Mouse (Mus musculus) lung, postnatal 14 days (tissue): ENCODE results near the gene Kdm4b.
A peak's percentile ranks its signal among the peaks of the same experiment; 100 is the strongest.

Source experiments
- DNase-seq: peaks from one replicate; pipeline ENCODE4 v3.0.0; 2021

Kdm4b gene

DNA sequence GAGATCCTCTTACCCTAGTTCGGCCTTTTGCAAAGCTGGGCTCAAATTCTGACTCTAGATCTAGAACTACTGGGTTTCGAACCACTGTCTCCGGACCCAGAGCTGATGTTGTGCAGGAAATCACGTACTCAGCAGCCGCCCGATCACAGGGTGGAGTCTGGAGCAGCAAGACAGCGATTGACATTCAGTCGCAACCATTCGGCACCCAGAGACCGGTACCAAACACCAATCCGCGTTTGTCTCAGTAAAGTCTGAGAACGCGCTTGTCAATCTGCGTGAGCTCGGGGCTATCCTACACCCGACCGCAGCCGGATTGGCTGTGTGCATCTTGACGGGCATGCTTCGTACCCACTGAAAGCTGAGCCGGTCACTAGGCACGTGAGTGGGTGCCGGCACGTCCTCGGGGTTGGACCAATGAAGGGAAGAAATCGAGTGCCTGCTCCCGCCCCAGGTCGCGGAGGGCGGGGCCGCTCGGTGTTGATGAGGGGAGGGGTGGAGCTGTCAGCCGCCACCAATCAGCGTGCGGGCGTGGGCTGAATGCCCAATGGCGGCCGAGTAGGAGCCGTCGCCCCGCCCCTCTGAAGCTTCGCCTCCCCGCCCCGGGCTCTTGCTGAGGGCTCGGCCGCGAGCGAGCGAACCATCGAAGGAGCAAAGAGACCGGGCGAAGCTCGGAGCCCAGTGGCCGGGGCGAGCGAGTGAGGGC lies at the start of gene Kdm4b:
Gene Kdm4b, plus strand, starts transcription at position 613 of the 703 bp plus-strand sequence.
- DNase-seq = peak; percentile 98

DNA sequence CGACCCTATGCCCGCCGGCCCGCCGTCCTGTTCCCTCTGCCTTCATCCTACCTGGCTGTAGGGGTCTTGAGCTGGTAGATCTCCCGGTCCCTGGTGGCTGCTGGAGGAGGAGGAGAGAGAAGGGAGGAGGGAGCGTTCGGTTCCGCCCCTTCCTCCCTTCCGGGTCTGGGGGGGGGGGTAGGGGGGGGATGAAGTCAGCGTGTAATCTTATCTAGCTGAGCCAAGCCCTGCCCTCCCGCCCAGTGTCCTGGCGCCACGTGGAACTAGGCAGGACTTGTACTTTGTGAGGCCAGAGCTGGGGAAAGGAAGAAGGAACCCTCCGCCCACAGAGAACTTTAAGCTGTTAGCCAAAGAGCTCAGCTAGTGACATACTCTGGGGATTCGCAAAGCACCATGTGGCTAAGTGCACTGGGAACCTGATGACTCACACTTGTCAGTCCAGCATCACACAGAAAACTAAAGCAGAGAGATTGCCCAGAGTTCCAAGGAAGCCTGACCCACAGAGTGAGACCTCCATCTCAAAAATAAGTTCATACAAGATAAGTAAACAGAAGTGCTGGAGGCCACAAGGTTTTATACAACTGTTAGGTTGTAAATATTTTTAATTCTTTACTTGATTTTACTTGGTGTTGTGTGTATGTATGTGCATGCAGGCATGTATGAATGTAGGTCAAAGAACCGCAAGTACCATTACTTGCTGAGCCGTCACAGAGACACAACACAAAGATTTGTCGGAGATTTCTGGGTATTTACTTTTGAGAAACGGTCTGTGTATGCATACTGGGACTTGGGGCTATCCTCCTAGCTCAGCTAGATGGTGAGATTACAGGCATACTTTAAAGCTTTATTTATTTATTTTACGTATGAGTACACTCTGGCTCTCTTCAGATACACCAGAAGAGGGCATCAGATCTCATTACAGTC lies 49.0 kb upstream of the Kdm4b start, which contains the start of gene Ticam1:
Gene Ticam1, minus strand, starts transcription at position 144 of the 924 bp plus-strand sequence.
- DNase-seq = peak; percentile 90

DNA sequence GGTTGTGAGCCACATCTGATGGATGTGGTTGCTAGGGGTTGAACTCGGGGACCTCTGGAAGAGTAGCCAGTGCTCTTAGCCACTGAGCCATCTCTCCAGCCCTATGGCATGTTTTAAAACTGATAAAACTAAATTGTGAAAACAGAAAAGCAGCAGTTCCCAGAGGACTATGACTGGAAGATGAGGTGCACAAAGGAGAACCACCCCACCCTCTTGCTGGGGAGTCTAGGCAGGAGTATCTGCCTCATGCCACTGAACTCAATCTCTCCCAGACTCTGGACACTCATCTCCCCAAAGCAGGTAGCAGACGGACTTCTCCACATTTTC lies 48.3 kb upstream of the Kdm4b start:
- no peak for DNase-seq

DNA sequence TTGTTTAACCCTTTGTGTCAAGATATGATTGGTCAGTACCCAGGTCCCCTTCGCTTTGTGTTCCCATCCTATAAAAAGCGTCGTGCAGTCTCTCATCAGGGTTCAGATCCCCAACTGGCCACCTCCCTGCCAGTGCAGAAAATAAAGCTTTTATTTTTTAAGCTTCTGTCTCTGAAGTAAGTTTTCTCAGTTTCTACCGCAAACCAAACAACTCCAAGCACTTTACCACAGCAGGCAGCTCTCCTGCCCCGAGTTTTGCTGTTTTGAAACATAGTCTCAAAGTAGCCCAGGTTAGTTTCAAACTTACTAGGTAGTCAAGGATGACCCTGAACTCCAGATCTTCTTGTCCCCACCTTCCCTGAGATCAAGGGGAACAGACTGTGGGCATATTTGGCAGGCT lies 47.5 kb upstream of the Kdm4b start:
- DNase-seq = no peak

DNA sequence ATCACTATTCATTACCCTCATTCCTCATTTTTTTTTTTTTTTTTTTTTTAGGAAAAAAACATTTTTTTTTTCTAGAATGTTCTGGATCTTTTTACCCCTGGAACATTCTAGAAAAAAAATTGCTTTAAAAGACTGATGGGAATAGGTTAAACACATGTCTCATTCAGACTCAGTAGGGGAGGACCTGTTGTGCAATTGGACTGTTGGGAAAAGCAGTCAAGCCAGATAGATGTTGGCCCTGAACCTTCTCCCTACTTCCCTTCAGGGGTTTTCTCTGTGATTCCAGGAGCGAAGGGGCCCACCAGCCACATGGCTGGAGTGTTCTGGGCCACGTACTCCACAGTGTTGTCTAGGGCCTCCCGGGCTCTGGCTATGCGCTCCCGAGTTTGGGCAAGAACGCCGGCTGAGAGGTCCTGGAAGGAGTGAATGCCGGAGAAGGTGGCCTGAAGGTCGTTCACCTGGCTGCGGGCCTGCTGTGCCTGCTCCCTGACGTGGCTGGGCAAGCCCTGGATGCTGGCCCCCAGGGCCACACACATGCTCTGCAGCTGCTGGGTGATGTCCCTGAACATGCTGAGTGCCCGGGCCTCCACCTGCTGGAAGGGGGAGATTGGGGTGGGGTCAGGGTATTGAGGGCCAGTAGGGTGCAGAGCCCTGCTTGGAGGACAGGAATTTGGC lies 46.2 kb upstream of the Kdm4b start:
- DNase-seq = no peak

DNA sequence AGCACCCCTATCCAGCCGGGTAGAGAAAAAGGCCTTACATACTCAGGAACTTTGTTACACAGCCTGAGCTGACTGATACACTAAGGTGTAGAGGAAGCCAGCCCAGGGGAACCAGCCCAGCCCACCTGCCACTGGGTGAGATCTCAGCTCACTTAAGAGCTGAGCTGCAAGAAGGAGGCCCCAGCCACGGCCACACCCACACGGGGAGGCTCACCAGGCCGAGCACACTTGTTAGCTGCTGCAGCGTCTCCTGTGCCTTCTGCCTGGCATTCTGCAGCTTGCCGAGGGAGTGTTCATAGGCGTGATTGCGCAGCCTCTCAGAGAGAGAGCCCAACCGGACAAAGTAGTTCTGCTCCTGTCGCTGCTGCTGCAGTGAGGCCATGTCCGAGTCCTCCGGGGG lies 44.7 kb upstream of the Kdm4b start:
- DNase-seq = no peak

DNA sequence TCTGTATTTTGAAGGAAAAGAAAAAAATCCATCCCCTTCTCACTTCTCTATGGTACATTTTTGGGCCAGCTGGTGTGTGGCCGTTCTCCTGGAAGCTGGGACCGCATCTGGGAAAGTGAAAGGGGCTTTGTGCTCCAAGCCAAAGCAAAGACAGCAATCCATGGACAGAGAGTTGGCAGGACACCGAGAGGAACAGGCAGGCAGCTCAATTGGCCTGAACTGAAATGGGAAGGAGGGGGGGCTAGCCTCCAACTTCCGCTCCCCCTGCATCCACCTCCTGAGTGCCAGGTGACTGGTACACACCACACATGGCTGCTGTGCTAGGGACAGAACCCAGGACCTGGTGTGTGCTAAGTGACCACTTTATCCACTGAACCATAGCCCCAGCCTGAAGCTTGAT lies 43.1 kb upstream of the Kdm4b start:
- no peak for DNase-seq

DNA sequence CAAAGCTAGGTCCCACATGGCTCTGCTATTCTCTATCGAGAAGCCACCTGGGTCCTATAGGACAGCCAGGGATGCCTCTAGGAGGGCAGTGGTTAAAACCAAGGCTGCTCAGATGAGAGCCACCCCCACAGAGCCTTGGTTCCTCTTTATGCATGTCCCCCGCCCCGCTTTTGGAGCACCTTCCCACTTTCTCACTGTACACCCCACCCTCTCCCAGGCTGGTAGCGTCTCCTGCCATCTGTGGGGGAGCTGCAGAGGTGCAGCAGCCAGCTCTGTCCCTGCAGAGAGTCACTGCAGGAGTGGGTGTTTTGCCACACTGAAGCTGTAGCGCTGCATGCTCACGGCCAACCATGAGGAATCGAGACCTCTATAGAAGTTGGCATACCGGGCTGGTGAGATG lies 42.5 kb upstream of the Kdm4b start:
- no peak for DNase-seq

DNA sequence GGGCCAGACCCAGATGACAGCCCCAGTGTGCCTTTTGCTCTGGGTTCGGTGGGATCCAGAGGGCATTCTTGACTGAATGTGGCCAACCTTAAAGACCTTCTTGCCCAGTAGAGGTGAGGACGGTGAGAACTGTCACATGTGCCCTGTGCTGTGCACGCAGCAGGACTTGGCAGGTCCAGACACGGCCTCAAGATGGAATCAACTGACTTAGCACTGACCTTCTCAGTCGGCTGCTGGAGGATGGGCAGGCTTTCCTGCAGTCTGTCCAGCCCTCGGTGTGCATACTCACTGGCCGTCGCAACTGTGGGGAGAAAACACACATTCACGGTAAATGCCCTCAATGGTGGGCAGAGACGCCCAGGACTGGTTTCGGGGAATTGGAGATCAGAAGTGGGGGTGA lies 39.9 kb upstream of the Kdm4b start:
- DNase-seq = no peak

DNA sequence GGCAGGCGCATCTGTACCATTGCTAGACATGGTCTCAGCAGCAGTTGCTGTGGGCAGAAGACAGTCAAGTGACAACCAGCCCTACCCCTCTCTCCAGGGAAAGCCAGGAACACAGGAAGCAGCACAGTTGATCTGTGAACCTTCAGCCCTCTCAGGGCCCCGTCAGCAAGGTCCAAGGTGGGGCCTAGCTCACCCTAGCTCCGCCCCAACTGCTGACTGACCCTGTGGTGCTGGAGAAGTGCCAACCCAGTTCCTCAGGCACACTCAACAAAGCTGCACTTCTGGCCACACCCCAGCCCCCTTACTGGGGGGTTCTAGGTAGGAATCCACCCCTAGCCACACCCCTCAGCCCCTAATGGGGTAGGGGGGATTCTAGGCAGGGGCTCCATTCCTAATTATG lies 38.0 kb upstream of the Kdm4b start:
- DNase-seq = peak; percentile 58

DNA sequence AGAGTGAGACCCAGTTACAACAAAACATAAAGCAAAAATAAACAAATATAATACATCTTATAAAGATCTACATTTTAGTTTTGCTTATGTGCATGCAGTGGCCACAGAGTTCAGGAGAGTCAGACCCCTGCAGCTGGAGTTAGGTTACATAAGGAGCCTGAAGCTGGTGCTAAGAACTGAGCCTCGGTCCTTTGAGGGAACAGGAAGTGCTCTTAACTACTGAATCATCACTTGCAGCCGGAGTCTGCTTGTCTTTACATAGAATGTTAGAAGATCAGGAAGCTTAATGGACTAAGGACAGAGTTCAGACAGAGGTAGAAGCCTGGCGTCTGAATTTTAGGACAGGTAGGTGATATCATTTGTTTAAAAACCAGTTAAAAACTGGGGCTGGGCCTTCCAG lies 37.0 kb upstream of the Kdm4b start:
- no peak for DNase-seq

DNA sequence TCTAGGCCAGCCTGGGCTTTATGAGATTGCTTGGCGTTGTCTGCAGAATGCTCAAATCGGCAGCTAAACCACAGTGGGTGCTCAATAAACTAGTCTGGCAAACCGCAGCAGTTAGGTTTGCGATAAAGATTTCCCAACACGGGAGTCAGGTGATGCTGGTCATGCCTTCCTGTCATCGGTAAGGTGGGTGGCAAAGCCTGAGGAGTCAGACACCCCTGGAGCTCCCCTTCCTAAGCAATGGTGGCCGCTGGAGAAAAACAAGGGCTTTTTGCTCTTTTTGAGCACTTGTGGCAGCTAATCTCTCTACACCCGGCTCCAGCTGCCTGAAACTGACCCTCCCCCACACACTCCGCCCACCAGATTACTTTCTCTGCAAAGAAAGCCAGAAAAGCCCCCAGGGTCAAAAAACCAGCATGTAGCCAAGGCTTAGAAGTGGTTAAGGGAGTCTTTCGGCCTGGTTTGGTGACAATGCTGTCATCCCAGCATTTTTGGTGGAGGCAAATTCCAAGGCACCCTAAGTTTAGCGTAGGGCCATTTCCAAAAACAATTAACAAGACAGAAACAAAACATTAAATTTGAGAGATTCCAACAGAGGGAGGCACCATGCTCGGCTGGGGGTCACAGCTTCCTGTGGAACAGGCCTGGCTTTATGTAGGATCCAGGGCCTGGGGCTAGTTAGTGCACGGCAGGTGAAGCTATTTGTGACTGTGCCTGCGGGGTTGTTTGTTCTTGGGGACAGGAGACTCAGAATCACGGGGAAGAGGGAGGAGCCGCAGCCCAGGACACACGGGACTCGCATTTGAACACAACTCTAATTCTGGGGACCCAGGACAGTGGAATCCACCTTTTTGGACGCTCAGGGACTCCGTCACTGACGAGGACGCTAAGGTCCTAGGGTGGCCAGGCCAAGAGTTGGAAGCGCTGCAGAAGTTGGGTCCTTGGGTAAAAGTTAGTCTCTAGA lies 36.2 kb upstream of the Kdm4b start:
- DNase-seq = peak; percentile 55

DNA sequence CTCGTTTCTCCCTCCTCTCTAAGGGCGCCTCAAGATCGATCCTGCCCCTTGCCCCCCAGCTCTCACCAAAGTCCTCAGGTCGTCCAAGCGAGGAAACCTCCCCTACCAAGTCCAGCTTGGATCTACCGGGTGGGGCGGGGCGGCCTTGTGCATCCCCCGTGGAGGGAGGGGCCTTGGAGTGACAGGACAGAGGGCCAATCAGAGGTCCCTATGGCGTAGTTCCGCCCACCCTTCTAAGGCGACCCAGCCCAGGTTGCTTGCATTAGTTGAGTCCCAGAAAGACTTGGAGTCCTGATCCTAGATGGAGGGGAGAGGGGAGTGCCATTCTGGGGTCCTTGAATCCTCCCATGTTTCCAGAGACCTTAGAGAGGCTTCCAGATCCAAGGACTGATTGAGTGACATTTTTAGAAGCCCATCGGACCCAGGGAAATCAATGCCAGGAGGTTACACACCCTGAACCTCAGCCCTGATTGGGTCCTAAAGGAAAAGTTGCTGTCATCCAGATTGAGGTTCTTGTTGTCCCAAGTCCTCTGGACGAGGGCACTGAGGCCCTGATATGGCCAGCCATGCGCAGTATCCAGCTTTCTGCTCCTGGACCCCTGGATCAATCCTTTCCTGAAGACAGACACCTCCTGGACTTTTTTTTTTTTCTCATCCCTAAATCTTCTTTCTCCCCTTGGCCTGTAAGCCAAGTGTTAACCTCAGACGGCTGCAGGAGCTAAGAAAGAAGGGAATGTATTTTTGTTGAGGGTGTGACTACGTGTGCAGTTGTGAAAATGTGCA lies 35.3 kb upstream of the Kdm4b start:
- DNase-seq = peak; percentile 100

DNA sequence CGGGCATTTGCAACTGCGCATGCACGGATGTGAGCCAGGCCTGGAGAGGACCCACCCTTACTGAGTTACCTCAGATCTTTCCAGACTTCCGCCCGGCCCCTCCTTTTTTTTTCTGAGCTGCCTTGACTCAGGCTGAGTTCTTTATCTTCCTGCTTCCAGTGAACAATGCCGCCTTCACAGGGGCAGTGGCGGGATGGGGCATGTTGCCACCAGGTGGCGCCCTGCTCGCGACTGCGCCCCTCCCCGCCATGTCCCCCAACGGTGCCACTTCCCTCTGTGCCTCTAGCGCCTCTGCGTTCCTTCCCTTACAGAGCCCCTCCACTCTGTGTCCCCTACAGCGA lies 34.7 kb upstream of the Kdm4b start:
- peak; percentile 94 for DNase-seq

DNA sequence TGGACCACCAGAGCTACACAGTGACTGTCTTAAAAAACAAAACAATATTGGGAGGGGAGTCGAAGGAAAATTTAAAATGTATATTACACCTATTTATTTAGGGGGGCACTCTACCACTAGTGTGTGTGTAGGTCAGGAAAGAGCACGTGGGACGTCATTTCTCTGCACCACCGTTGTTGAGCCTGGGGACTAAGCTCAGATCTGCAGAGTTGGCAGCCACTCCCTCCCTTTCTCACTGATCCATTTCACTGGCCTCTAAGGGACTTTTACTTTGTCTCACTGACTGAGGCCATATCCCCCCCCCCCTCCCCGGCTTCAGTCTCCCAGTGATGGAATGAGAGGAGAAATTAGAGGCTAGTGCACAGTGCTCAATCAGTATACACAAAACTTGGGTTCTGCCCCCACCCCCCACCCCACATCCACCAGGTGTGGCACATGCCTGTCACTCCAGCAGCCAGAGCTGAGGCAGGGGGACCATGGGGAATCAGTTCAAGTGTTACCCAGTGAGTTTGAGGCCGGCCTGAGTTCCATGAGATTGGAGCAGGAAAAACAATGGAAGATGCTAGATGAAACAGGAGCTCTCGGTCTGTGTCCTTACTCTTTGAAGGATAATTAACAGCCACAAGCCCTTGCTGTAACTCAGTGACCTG lies 33.9 kb upstream of the Kdm4b start:
- DNase-seq = no peak

DNA sequence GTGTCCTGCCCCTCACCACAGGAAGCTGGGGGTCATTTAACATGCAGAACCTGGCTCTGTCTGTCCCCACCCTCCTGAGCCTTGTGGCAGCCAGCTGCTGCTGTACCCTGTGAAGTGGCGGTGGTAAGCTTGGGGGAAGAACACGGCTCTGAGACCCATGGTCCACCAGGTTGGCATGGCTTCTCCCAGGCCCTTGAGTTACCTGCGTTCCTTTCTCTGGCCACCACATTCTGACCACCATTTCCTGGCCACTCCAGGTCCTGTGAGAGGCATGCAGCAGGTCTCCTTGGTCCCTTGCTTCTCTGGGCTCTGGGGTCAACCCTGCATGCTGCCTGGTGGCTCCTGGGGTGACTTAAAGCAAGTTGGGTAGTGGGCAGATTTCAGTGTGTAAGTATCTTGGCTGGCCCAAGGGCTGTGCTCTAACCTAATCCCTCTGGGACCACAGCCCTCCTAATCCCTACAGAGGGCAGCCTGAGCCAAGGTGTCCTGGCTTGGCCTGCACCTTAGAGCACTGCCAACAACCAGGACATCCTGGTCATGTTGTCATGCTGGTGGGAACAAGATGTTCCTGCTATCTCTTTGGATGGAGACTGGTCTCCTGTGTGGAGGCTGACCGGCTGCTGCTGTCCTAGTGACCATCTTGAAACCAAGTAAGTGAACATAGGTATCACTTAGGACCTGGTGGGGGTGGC lies 33.2 kb upstream of the Kdm4b start, which contains the start of gene Plin3:
Gene Plin3, minus strand, starts transcription at position 343 of the 692 bp plus-strand sequence.
- DNase-seq = no peak

DNA sequence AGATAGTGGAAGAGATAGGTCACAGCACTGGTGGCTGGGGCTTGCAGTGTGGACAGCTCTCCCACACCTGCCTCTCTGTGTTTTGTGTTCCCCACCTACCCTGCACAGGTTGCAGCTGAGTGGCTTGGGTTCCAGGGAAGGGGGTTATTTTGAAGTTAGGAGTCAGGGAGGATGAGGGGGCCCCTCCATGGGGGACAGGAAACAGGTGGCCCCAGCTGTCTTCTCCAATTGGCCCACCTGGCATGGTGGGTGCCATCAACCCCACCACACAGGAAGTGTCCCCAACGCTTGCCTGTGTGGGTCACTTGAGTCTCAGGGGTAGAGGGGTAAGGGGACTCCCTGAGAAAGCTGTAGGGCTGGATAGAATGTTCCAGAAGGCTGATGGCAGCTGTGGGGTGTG lies 32.6 kb upstream of the Kdm4b start:
- no peak for DNase-seq

DNA sequence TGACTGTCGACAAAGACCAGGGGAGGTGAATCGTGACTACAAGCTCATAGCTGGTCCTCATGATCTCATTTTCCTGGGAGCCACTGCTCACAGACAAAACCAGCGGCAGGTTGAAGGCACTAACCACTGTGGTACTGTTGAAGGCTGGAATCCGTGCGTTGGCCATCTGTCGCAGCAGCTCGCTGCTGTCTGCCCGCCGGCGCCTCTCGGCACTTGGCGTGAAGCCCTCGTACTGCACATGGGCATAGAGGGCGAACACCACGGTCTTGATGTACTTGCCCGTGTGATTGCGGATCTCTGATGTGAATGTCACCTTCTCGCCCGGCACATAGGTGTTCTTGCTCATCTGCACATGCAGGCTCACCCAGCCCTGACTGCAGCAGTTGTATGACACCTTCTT lies 31.6 kb upstream of the Kdm4b start:
- no peak for DNase-seq

DNA sequence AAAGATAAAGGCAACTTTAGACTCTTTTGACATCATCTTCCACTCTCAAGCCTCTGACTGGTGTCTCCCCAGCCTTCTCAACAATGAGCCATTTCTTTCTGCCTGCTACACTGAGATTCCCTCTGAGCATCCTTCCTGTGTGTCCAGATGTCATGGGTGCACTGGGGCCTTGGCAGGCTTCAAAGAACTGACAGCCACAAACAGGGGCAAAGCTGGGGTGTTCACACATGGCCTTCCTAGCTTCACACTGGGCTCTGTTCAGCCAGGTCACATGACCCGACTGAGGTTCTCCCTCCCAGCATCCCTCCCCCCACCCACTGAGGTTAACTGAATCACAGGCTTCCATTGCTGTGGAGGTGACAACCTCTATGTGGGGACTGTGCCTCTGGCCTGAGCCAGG lies 29.7 kb upstream of the Kdm4b start:
- DNase-seq = no peak

DNA sequence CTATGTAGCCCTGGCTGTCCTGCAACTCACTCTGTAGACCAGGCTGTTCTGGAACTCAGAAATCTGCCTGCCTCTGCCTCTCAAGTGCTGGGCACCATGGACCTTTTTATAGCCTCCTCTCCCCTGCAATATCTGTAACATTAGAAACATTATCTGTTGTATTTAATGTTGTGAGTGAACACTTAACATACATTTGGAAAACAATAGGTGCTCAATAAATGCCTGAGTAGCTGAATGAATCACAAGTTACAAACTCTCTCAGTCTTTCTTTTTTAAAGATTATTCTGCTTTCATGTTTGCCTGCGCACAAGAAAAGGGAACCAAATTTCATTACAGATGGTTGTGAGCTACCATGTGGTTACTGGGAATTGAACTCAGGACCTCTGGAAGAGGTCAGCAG lies 27.6 kb upstream of the Kdm4b start:
- DNase-seq = no peak

DNA sequence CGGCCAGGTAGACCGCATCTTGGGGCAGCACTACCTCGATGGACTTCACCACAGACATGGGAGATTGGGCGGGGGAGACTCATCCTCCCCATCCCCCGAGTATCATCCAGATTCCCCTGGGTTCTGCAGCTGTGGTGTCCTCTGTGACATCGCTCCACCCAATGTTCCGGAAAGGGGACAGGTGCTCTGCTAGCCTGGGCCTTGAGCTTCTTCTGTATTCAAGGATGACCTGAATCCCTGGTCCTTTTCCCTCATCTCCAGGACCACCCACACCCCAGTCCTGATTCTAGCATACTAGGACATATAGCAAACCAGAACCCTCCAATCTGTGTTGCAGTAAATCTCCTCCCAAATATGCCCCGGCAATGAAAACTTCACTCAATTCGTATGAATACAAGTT lies 25.7 kb upstream of the Kdm4b start, which contains the start of gene Arrdc5:
Gene Arrdc5, minus strand, starts transcription at position 101 of the 400 bp plus-strand sequence.
- DNase-seq = no peak
